Mouse (Mus musculus) right cerebral cortex, postnatal 25 days (tissue): ENCODE results near the gene Rufy4.

Experiments
- DNase-seq: peaks from one replicate; pipeline ENCODE4 v3.0.0; 2022

Gene Rufy4

DNA sequence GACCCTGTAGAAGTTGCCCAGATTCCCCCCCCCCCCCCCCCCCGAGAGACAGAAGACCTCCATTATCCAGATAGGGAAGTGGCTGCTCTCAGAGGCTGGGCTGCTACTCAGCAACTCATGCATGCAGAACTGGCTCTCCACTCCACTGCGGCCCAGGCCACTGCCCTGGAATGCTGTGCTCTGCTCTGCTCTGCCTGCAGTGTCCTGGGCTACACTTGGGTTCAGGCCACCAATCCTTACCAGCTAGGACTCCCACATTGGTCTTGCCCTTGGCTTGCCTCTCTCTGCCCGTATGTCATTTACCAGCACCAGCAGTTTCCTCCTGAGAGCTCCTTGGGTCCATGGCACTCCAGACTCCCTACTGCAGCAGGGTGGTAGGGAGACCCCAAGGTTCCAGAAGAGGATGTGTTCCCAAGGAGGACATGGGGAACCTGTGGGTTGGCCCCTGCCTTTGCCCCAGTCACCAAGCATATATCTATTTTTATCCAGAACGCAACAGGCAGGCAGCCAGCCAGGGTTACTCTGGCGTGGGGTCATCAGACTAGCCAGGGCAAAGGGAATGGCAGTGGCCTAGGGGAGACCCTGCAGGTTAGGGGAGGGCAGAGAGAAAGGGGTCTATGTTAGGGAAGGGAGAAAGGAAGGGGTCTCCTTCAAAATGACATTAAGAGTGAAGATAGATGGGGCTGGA lies 17.3 kb upstream of the Rufy4 start:
- DNase-seq = no peak

DNA sequence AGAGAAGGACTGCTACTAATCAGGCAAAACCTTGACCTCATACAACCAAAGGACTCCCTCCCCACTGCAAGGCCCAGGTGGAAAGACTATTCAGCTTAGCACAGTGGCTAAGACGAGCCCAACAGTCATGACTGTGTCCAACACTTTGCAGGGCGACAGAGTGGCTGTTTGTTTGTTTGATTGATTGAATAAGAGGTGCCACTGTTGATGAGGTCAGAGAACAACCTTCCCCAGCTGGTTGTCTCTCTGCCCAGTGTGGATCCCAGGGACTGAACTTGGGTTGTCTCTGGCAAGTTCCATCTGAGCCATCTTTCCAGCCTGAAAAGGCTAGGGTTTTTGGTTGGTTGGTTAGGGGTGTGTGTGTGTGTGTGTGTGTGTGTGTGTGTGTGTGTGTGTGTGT lies 15.7 kb upstream of the Rufy4 start:
- no peak for DNase-seq

DNA sequence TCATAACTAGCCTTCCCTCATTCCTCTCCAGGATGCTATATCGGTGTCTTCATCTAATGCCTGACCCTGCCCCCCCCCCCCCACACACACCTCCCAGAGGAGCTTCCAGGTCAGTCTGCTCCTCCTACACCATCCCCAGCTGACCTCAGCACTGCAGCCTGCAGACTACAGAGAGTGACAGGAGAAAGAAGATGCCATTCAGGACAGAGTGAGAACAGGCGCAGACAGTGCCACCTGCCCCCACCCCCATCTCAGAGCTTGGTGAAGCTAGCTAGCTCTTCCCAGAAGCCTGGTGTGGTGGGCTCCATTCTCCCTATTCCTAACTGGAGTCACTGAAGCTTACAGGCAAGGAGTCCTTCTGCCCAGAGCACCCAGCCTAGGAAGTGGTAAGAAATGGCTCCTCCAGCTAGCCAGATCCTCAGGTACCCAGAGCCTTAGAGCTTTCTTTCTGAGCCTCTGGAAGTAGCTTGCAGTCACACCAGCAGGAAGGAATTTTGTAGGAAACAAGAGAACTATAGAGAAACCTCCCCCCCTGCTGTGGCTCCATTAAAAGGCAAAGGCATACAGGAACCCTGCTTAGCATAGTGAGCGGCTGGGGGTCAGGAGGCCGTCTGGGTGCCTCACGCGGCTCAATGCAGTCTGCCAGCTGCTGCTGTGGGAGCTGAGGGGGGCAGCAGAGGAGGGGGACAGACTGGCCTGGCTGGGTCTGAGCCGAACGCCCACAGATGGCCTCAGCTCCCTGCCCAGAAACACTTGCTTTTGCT lies 14.2 kb upstream of the Rufy4 start:
- DNase-seq = no peak

DNA sequence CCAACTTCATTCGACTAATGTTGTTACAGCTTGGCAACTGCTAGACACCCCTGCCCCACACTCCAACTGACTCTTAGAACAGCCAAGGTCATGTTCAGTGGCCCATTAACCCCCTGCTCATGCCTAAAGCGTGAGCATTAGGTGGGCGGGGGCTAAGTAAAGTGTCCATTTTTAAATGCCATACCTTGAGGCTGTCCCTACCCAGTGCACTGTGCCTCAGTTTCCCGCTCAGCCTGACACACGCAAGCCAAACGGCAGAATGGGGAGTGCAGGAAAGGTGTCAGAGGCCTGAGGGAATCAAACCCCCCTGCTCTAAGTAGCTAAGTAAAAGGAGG lies 13.7 kb upstream of the Rufy4 start:
- DNase-seq = no peak

DNA sequence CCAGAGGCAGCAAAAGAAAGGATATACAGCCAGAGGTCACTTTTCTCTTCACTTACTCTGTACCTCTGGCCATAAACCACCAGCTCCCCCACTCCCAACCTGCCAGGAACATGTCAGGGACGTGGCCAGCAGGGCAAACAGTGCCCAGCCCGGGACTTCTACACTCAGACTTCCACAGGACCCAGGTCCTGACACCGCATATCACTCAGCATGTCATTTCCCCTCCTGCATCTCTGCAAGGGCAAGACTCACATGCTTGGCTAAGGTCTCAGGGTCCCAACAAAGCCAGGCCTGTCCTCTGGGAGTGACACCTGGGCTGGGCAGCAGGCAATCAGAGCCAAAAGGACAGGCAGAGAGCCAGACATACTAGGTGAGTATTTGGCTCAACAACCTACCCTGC lies 12.3 kb upstream of the Rufy4 start:
- no peak for DNase-seq

DNA sequence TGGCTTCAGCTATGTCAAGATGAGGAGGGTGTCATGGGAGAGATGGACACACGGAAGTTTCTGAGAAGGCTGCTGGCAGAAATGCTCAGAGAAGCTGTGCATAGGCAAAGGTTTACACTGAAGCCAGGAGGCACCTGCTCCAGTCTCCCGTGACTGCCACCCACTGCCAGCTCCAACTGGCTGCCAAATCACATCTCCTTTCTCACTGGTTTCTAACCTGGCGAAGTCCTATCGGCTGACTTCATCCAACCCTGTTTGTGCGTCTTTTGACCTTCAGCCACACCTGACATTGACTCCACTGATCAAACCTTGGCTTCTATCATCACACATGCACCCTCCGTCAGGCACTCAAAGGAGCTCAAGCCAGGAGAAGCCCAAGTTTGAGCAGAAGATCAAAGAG lies 7.5 kb upstream of the Rufy4 start:
- DNase-seq = no peak

DNA sequence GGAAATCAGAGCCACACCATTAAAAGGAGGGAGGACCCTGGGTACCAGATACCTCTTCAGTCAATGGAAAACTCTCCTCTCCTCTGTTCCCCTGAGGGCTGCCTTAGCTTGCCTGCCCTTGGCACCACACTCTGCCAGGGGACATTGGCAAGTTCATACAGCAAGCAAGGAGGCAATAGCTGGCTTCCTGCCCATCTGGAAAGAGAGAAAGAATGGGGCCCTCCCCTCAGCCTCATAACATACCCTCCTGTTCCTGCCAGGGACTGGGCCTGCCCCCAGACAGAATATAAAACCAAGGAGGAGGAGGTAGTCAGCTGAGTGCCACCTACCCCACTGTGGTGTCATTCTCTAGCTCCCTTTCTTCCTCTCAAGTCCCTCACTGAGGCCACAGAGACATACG lies 6.2 kb upstream of the Rufy4 start:
- no peak for DNase-seq

DNA sequence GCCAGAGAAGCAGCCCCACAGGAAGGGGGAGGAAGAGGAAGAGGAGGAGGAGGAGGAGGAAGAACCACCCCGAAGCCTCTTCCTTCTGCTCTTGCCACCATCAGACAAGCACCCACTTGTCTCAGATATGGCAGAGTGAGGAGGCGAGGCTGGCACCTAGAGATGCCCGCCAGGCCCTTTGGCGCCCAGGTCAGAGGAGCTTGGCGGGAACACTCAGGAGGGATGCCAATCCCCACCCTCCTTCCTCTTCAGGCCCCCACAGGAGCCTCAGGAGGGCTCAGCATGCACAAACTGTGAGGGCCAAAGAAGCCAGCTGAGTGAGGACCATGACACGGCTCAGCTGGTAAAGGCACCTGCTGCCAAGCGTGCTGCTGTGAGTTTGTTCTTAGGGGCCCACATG lies 4.2 kb upstream of the Rufy4 start:
- DNase-seq = no peak

DNA sequence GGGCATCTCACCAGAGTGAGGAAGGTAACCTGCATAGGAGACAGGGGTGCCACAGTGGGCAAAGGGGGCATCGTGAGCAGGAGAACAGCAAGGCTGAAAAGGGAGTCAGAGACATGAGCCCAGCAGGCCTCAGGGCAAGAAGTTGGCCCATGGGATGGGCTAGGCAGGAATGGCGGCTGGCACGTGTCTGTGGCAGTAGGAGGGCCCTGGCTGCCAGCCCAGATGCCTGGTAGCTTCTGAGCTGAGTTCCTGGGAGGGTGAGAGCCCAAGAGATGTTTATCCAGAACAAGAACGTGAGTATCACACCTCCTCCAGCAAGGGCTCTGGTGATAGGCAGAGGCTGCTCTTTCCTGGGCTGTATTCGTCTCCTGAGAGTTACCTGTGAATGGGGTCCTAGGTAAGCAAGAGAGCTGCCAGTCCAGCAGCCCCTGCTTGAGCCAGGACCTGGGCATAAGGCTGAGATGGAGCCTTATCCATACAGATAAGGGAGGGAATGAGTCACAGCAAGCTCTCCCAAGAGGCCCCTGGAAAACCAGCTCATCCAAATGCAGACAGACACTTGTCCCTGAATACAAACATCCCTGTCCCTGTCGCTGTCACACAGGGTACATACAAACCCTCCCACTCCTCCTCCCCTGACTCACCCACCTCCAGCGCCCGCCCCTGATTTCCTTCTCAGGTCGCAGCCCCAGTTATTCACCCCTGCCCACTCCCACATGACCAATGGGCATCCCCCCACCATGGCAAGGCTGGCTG lies 3.3 kb upstream of the Rufy4 start:
- DNase-seq = peak; percentile 40

DNA sequence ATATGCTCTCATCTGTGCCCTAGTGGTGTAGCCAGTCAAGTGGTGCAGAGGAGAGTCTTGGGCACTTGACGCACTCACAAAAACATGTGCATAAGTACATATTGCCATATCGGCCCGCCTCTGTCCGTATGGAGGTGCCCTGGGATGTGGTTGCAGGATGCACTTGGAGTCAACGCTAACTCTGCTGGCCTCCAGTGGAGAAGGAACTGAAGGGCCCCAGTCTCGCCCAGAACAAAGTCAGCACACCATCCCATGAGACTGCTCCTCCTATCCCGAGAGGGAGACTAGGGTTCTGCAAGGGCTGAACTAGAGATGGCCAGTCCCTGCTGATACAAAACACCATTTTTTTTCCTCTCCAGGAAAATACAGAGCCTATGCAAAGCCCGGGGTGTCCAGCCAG lies 2.1 kb upstream of the Rufy4 start:
- no peak for DNase-seq

DNA sequence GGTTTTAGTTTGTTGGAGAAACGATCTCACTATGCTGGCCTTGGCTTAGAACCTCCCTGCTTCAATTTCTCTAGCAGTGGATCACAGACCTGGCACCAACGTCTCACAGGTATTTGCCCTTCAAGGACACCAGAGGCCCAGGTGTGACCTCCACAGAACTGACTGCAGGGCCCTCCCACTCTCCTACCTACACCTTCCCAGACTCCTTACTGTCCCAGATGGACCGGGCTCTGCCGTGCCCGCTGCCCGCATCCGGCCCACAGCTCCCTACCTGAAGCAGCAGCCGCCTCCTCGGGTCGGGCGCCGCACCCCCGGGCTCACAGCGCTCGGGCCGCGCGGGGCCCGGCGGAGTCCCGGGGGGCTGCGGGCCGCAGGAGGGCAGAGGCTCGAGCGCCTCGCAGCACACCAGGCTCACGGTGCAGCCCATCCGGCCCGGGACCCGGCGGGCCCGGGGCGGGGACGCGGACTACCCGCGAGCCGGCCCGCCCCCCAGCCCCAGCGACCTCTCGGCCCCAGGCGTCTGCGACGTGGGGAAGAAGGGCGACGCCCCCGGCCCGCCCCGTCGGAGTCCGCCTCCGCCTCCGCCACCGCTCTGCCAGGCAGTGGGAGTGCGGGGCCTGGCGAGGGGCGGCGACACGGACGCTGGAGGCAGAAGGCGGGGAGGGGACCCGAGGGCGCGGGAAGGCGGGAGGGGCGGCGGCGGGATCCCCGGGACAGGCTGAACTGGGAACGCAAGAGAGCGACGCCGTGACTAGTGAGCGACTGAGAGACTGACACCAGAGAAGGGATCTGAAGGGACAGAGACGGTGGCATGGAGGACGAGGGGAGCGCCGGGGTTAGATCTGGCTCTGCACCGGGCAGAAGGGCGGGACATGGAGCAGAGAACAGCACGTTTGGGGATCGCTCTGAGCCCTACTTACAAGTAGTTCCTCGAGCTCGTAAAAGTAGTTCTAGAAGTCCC lies 1.0 kb upstream of the Rufy4 start, which contains the start of gene Tns1:
TSS of gene Tns1 (minus strand) at position 429 of the 961 bp plus-strand sequence.
- no peak for DNase-seq

DNA sequence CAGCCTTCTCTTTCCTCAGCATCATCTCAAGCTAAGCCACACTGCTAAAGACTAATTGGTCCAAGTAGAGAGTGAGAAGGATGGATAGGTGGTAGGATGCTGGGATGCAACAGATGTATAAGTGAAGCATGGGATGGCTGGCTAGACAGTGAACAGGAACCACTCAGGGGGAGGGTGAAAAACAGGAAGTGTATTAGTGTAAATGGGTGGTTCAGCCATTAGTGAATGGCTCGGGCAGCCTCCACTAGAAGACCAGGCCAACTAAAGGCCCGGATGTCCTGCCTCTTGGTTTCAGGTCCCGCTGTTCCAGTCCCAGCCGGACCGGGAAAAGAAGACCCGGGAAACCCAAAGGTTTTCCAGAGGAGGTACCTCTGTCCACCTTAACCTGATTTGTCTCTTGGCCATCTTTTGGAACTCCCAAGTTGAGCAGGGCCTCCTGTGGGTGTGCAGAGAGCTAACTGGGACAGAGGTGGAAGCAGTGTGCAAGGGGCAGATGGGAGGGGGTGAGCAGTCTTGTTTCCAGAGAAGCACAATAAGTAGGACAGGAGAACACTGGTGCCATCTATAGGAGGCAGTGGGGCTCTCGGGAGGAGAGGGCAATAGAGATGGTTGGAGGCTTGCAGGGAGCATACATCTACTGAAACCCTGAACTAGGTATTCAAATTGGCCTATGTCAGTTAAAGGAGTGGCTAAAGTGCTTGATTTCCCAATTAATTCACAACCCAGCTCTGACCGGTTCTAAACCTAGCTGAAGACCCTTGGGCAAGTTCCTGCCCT lies 5.7 kb downstream of the Rufy4 start:
- no peak for DNase-seq

DNA sequence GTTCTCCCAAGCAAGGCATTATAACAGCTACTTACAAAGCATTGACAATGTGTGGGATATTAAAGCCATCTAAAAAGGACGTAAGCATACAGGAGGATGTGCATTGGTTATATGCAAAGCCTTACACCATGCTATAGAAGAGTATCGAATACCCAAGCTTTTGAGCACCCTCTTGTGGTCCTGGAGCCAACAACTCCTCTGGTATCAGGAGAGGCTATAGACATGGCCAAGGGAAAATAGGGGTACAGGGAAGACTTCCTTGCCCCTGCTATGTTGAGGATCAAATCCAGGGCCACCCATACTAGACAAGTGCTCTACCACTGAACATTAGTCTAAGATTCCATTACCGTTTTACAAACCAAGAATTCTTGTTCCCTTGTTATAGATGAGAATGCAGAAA lies 6.7 kb downstream of the Rufy4 start:
- no peak for DNase-seq

DNA sequence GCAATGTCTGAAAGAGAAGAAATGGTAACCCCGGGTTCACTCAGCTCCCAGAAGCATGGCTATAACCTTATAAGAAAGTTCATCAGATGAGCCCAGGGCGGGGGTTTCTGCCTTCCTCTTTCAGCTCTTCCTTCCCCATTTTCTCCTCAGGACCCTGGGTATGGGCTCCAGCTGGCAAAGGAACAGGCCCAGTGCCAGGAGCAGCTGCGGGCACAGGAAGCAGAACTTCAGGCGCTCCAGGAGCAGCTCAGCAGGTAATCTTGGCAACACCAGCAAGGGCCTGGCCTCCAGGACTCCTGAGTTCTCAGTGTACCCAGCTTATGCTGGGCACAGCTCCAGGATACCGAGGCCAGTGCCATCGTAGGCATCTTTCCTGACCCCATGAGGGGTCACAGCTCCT lies 8.6 kb downstream of the Rufy4 start:
- no peak for DNase-seq

DNA sequence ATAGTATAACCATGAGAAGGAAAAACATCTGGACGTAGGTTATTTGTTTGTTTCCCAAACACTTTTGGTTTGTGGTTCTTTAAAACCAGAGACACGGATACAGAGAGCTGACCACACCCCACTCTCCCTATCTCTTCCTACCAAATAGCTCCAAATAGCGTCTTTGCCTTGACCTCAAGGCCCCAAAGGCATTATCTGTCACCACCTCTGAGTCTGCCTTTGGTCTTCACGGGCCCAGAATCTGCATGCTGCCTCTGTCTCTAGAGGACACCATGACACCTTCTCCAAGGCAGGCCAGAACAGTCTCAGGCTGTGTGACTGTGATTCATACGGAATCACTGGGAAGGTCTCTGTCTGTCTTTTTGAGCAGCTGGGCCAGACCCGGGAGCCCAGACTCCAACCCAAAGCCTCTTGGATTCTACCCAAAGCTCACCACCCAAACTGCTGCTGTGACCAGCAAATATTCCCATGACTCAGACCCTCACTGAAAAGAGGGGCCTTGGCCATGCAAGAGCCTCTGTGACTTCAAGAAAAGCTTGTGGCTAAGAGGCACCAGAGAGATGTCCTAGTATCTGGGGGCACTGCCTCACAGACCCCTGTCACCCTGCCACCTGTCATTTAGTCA lies 10.1 kb downstream of the Rufy4 start:
- DNase-seq = no peak

DNA sequence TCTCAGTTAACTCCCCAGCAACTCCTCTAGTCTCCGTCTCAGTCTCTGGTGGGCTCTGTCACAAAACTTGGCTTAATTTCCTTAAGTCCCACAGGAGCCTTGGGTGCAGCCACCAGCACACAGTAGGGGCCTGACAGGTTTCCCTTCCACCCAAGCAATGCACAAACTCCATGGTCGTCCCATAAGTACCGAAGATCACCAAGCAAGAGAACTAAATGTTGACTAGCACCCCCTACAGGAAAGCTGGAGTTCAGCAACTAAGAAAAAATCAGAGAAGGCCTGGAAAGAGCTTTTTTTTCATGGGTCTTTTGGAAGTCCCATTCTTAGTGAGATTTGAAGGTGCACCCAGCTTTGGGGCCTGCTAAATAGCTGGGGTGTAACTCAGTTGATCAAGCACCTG lies 14.1 kb downstream of the Rufy4 start:
- no peak for DNase-seq

DNA sequence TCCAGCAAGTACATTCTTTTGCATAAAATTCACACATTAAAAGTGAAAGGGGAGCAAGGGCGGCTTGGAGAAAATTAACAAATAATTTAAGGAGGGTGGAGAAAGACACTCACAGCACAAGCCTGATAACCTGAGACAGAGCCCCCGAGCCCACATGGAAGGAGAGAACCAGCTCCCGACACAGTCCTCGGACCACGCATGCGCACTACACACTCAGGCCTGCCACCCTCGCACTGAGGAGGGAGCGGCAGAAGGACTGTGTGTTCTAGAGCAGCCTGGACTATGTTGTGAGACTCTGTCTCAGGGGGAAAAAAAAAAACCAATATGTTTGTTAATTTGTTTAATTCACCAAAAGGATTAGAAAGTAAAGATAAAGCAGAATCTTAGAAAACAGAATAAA lies 16.4 kb downstream of the Rufy4 start:
- no peak for DNase-seq

DNA sequence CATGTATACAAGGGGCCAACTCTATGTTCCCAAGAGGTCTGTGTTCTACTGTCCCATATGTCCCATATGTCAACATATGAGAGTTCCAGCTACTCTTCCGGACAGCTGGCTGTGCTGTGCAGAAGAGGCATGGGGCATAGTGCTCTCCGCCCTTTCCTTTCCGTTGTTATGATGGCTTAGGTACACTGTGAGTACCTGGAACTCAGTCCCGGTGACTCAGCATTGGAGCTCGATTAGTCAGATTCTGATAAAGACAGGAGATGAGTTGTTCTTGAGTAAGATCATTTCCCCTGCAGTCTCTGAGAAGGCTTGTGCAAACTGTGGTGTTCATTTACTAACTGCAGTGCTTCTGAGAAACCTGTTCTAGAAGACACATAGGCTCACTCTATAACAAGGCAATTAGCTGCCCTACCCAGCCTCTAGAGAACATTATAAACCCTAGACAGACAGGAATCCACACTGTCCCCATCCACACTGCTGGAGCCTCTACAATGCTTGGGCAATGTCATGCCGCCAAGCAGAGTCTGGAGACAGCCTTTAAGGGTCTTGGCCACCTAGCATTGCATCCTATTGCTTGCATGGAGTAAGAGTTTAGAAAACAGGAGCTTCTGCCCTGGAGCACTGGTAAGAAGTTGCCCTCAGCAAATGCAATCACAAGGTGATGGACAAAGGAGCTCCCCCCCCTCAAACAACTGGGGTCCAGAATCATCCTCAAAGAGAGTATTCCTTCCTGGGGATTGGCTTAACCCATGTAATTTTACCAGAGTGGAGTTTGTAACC lies 24.0 kb downstream of the Rufy4 start:
- no peak for DNase-seq

DNA sequence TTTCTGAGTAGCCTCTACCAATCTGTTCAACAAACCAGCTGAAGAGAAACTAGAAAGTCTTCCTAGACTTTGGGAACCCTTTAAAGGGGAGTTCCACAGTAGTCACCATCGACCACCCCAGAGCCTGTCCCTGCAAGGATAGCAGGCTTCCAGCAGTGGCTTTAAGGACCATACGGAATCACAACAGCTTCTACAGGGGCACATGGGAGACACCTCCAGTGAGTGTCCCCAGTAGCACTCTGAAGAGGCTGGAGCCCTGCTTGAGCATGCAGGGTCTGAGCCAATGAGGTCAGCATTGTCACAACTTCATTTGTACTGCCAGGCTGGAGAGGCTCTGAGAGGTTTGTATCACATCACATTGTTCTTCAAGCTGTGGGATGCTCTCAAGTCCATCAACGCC lies 24.8 kb downstream of the Rufy4 start:
- DNase-seq = no peak

DNA sequence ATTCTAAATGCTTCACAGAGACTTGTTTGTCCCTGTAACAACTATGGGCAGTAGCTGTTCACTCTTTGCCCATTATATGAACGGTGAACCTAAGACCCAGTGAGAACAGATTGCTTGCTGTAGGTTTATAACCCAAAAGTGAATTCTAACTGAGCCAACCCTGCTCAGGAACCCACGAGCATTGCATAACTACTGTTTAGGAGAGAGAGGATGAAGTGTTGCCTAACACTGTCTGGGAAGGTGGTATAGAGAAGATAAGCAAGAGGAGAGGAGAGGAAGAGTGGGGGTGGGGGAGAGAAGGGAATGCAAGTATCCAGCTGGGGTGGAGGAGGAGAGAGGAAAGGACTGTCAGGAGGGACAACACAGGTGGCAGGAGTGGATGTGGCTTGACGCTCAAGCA lies 25.8 kb downstream of the Rufy4 start:
- no peak for DNase-seq
